Mouse (Mus musculus) Patski (cell line): ENCODE data around the gene Prkcb. TPM values are rescaled to one million over a fixed set of nuclear protein-coding genes. Genes with fewer than 3 reads are reported as not detected.

Experiments
- ATAC-seq: fragments of 100-300 bp; one replicate; pipeline ENCODE4 v1.8.0; 2021
- CTCF ChIA-PET: fragments of 350-600 bp; sonication (Branson Sonifier 250); formaldehyde crosslinking; loops from one replicate; lab custom pipeline; 2022; ENCODE audit warnings: inconsistent platforms; lab: Charles Lee
- POLR2A ChIA-PET: fragments of 350-600 bp; sonication (Branson Sonifier 250); formaldehyde crosslinking; loops from one replicate; lab custom pipeline; 2022; ENCODE audit warnings: antibody characterized with exemption, inconsistent platforms; lab: Charles Lee
- DNase-seq: peaks from one replicate; pipeline ENCODE4 v3.0.0-alpha.2; 2011; ENCODE audit warnings: low read depth, low spot score
- H3K27me3 ChIP-seq: fragments of 371-371 bp; one replicate; pipeline ENCODE4 v1.5.1; 2021
- CTCF ChIP-seq: fragments of 100-300 bp; IDR thresholded peaks from one replicate; pipeline ENCODE4 v1.5.1; 2021
- in situ Hi-C: fragments of 300-500 bp; cut with MboI; formaldehyde crosslinking; loops from 3 replicates; pipeline ENCODE4 v1.11.1; 2018; ENCODE audit warnings: low pct_unique_long_range_greater_than_20kb, mixed read lengths
- polyA plus RNA-seq: library from polyadenylated mRNA; unstranded; gene quantifications from one replicate; pipeline ENCODE4 v1.2.3, GENCODE M21; 2021

Prkcb gene
- polyA plus RNA-seq, 1 experiment from 2014 or later = not detected

DNA sequence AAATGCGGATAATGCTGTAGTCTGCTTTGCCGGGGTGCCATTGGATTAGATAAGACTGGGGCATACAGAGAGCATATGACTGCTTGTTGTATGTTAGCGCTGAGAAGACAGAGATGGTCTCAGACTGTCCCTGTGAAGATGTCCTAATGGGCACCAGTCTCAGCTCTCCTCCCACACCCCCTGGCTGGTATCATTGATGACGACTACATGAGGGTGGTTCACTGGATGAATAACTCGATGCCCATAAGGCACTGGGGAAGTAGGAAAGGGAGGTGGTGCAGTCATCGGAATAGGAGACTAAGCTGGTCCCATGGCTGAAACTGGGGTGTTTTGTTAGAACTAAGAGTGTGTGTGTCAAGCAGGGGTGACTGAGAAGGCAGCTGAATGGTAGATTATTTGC is 14.0 kb downstream of the Prkcb start:
- no peaks in the 10 kb centered on the region for H3K27me3 ChIP-seq
- ATAC-seq (no peak), DNase-seq (no peak)
- POLR2A ChIA-PET = no interaction called here
- CTCF ChIA-PET = no interaction called here
- TF ChIP-seq CTCF = no peak
- in situ Hi-C loops = no loop called here

DNA sequence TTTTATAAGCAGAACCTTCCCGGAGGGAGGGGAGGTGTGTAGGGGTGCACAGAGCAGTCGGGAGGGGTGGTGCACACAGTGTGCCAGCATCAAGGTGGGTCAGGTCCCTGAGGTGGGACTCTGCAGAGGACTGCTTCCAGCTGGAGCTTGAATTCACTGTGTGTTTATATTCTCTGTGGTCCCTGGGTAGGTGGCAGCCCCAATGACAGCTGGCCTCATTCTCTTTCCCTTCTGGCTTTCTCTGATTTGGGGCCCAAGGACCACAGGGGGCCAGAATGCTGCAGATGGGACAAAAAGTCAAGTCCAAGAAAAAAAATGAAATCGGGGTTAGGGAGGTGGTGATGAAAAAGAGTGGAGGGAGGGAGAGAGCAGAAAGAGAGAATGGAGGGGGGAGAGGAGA is 15.4 kb downstream of the Prkcb start:
- POLR2A ChIA-PET = no interaction called here
- in situ Hi-C loops = no loop called here
- DNase-seq (no peak), ATAC-seq (no peak)
- H3K27me3 ChIP-seq = no peaks in the 10 kb centered on the region
- no peak for TF ChIP-seq CTCF
- CTCF ChIA-PET = no interaction called here

DNA sequence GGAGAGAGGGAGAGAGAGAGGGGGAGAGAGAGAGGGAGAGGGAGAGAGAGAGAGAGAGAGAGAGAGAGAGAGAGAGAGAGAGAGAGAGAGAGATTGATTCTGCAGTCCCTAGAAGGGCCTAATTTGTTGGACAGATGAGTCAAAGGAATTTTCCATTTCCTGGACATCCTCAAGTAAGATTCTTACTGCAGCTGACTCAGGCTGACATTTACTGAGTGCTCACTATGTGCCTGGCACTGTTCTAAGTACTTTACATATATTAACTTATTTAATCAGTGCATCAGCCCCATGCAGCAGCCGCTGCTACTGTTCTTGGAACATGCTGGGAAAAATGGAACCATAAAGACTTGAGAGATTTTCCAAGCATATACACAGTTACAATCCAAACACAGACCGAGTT is 16.0 kb downstream of the Prkcb start:
- no peak for TF ChIP-seq CTCF
- in situ Hi-C loops = no loop called here
- no peak for DNase-seq
- POLR2A ChIA-PET = no interaction called here
- H3K27me3 ChIP-seq = no peaks in the 10 kb centered on the region
- ATAC-seq = no peak
- CTCF ChIA-PET = no interaction called here

DNA sequence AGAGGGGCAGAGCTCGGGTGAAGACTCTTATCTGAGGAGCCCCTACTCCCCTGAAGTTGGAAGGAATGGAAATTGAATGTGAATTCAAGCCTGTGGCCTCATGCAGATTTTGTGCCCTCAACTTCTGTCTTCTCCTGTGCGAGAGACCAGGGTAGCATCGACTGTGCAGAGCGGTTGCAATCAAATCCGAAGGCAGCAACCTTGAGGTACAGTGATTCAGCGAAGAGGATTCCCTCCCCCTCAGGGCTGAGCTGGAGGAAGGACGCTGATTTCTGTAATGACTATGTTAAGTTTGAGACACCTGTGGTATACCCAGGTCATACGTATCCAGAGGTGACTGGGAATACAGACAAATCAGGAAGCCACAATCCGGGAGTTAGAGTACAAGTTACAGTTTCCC is 18.7 kb downstream of the Prkcb start:
- H3K27me3 ChIP-seq = peaks cover 5% of the 10 kb centered on the region
- ATAC-seq = no peak
- ChIA-PET POLR2A (no interaction called here), CTCF (interaction anchor here (0.9 kb wide), 1 partner anchor 10 kb away, joined by 3 read pairs; no protein-coding TSS in a partner anchor)
- in situ Hi-C loops = no loop called here
- TF ChIP-seq CTCF = no peak
- DNase-seq = no peak

DNA sequence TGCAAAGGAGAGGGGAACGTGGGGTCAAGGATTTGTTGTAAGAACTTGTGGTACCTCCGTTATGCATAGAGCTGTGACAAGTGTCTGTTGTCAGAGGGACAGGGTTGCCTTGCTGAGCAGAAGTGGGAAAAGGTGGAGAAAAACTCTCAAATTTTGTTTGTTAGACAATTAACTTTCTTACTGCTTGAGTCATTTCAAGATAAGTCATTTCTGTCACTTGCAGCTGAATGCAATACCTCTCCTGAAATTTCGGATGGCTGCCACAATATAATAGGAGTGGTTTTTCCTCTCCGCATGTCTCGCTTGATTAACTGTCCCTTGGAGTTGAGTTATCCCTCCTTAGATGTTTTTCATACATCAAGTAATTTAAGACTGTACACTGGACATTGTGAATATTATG is 20.1 kb downstream of the Prkcb start:
- ATAC-seq = no peak

DNA sequence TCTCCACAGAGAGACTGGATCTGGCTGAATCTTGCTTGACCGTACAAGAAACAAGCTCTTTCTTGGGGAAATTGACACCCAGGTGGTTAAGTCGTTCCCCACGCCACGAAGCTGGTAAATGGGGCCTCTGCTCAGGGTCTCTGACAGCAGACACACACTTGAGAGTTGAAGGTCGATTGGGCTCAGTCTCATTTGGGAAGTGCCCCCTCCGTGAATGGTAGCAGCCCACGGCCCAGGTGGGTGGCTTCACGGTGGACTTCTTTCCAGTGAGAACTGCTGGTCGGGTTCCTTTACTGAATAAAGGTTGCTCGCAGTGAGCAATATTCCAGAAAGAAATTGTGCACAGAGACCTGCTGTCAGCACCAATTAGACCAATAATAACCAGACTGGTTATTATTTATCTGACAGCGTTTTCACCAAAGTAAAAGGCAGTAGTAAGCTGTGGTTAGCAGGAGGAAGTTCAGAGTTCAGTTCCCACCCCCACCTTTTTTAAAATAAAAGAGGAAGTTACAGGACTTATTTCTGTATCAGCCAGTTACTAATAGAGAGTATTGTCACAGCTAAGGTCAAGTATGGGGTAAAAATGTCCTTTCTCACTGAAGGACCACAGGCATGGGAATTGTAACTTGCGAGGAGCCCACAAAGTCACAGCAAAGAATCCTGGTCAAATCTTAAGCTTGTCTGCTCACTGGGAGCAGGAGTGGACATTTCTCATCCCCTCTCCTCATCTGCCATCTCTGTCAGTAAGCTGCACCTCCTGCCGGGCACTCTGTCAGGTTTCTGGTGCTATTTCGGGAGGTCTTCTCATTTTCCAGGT is 21.6 kb downstream of the Prkcb start:
- H3K27me3 ChIP-seq = peaks cover 5% of the 10 kb centered on the region
- in situ Hi-C loops = no loop called here
- ChIA-PET POLR2A (no interaction called here), CTCF (no interaction called here)
- DNase-seq (no peak), ATAC-seq (no peak)
- no peak for TF ChIP-seq CTCF

More for the DNA sequence above, 20.1 kb downstream of the Prkcb start:
- peaks cover 5% of the 10 kb centered on the region for H3K27me3 ChIP-seq
- no peak for DNase-seq
- in situ Hi-C loops = no loop called here
- no peak for TF ChIP-seq CTCF
- POLR2A ChIA-PET = interaction anchor here (0.6 kb wide), 1 partner anchor 75 kb away, joined by 3 read pairs; no protein-coding TSS in a partner anchor
- CTCF ChIA-PET = no interaction called here

DNA sequence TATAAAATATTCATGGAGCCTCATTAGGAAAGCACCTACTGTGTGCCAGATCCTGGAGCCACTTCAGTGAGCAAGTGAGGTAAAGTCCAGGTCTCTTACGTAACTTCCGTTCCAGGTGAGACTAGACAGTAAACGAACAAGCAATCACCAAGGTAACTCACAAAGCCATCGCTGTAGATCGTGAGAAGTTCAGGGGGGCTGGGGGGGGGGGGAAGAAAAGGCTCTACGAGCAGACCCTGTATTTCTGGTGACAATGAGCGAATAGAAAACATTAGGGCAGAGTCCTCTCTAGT is 22.1 kb downstream of the Prkcb start:
- CTCF ChIA-PET = no interaction called here

DNA sequence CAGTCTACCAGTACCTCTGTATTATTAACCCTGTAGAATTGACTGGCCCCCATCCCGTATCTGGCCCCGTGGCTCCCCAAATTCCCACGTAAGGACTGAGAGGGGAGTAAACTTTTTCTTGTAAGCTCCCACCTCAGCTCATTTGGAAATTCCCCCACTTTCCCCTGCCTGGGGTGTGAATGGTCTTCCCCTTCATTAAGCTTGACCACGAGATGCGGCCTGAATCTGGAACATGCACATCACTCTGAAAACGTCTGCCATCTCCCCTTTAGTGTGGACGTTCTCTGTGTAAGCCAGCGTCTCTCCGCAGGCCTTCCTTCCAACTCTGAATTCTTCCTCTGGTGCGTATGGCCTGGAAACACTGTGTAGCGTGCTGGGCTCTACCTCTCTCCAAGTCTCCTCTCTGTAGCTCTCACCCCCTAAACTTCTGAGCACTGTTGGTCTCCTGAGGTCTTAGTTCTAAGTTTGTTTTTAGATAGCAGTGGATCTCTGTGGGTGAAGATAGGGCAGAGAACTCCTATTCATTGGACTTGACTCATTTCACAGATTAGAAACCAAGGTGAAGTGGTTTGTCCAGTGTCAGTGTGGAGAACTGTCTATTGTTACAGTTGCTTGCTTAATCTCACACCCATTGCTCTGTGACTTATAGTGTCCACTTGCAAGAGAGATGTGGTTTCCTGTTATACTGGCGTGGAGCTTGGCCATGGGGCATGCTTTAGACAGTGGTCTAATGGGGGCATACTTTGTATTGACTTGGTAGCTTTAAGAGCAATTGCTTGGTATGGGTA is 25.3 kb downstream of the Prkcb start:
- TF ChIP-seq CTCF = no peak
- no peak for ATAC-seq
- POLR2A ChIA-PET = no interaction called here
- in situ Hi-C loops = no loop called here
- peaks cover 5% of the 10 kb centered on the region for H3K27me3 ChIP-seq
- DNase-seq = no peak
- CTCF ChIA-PET = interaction anchor here (1.5 kb wide), 1 partner anchor 20 kb away, joined by 3 read pairs; no protein-coding TSS in a partner anchor

More for the DNA sequence above, 22.1 kb downstream of the Prkcb start:
- TF ChIP-seq CTCF = no peak
- DNase-seq (no peak), ATAC-seq (no peak)
- POLR2A ChIA-PET = no interaction called here
- in situ Hi-C loops = no loop called here
- H3K27me3 ChIP-seq = peaks cover 5% of the 10 kb centered on the region

DNA sequence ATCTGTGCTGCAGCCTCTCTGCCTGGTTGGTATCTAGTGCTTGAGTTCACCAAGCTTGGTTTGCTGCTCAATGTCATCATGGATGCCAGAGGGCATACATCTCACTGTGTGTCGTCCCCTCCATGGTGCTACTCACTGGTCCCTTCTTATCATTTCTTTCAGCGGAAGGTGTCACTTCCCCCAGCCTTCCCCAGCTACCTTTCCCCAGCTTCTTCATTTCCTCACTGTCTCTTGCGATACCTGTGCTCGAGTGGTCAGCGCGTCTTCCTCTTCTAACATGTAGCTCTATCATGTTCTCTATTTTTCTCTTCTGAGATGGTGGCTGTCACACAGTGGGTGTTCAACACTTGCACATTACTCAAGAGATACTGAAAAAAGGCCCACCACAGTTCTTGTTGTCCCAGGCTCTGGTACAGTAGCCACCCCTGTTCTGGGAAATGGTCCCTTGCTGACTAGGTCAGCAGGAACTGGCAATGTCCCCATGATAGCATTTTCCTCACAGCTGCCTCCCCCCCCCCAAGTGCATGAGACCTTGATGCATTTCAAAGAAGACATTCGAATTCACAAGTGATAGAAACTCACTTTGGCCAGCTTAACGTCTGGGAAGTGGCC is 27.3 kb downstream of the Prkcb start:
- in situ Hi-C loops = no loop called here
- ChIA-PET CTCF (interaction anchor here (1.5 kb wide), 1 partner anchor 9 kb away, joined by 3 read pairs; no protein-coding TSS in a partner anchor), POLR2A (no interaction called here)
- DNase-seq = no peak
- peaks cover 5% of the 10 kb centered on the region for H3K27me3 ChIP-seq
- no peak for ATAC-seq
- no peak for TF ChIP-seq CTCF

DNA sequence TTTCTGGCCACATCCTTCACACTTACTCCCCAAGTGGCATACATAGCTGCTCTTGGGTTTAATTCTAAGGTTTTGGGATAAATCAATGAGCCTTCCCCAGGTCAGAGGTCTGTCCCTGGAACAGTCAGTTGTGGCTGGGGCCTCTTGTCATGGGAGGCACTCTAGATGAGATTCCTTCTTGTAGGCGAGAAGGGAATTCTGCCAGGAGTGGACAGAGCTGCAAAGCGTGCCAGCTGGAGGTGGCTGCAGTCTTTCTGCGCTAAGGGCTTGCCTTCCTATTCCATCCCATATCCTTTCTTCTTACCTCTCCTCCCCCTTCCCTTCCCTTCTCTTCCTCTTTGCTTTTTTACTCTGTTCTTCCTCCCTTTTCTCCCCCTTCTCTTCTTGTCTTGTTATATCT is 28.1 kb downstream of the Prkcb start:
- ChIA-PET POLR2A (interaction anchor here (0.7 kb wide), 2 partner anchors 19 to 607 kb away, joined by 4 to 7 read pairs; no protein-coding TSS in a partner anchor), CTCF (interaction anchor here (1.5 kb wide), 1 partner anchor 10 kb away, joined by 3 read pairs; no protein-coding TSS in a partner anchor)
- no peak for DNase-seq
- peaks cover 3% of the 10 kb centered on the region for H3K27me3 ChIP-seq
- in situ Hi-C loops = no loop called here
- TF ChIP-seq CTCF = no peak
- no peak for ATAC-seq
